Mouse (Mus musculus) megakaryocyte, embryonic 14.5 days (primary cell): Measurements from ENCODE around the gene Fam13a.

Source experiments
- FLI1 ChIP-seq: IDR thresholded peaks from 2 replicates; pipeline ENCODE4 v1.6.1; 2012; ENCODE audit warnings: low read length, inconsistent platforms, mixed read lengths
- GATA1 ChIP-seq: IDR thresholded peaks from 3 replicates; pipeline ENCODE4 v1.6.1; 2012; ENCODE audit warnings: mixed read lengths, low read length, inconsistent platforms, borderline replicate concordance

DNA sequence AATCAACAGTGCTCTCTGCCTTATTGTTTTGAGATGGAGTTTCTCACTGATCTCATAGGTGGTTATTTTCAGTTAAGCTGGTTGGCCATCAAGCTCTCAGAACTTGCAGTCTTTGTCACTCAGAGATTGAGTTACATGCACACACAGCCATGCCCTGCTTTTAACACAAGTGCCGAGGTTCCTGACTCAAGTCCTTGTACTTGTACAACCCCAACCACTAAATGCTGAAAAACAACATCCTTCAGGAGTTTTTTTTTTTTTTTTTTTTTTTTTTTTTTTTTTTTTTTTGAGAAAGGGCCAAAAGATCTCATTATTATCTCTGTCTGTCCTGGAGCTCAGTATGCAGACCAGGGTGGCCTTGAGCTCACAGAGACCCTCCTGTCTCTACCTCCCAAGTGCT lies 4.5 kb downstream of the Fam13a start:
- TF ChIP-seq GATA1 (no peak), FLI1 (no peak)
